Mouse (Mus musculus) T-cell, adult 2 months (primary cell): ENCODE measurements around the gene Ifi203.
"Not testable (repeated sequence)": the region's sequence is repeated elsewhere in the genome, so short reads cannot be mapped to it uniquely, and the experiment has no call there.

Experiments
- DNase-seq: peaks from one replicate; pipeline ENCODE4 v3.0.0; 2022; ENCODE audit warnings: low spot score

The Ifi203 gene

DNA sequence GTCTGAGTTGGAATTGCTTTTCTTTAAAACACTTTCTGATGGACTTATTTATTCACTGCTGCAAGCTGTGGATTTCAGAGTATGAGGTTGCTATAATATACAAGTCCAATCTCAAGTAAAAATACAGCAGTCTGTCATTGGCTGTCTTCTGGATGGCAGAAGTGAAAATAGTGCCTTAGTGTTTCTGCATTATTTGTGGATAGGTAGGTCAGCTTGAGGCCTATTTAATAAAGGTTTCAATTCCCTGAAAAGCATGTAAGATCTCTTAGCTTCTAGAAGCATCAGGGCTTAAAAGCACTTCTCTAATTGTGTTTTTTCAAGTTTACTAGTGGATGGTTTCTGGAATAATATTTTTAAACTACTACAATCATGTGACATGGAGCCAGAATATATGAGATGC is 52.7 kb downstream of the Ifi203 start:
- not testable (repeated sequence) for DNase-seq

DNA sequence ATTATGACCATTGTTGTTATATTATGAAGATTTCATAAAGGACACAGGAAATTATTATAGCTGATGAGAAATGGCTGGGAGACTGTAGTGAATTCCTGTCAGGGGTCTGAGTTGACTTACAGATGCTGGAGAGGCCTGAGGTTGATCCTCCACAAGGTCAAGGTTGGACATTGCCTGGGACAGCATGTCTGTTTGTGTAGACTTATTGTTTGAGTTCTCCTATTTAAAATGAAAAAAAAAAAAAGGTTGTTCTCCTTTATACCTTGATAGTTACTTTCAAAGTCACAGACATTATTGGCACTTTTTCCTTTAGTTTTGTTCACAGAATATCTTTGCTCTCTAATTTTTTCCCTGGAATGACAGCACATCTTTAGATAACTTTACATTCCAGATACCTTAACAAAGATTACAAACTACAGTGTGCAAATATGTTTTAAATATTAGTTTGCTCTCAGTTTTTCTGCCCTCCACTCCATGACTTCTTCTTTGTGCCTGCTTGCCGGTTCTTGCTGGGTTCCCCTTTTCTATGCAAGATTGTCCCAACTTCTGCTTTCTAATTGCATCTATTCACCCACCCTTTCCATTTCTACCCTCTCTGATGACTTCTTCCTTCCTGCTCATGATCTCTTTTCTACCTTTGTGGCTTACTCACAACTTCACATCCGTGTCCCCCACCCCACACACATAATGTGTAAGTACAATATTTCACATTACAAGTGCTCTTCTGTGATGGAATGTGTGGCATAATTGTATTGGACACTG is 55.3 kb downstream of the Ifi203 start:
- DNase-seq: not testable (repeated sequence)

DNA sequence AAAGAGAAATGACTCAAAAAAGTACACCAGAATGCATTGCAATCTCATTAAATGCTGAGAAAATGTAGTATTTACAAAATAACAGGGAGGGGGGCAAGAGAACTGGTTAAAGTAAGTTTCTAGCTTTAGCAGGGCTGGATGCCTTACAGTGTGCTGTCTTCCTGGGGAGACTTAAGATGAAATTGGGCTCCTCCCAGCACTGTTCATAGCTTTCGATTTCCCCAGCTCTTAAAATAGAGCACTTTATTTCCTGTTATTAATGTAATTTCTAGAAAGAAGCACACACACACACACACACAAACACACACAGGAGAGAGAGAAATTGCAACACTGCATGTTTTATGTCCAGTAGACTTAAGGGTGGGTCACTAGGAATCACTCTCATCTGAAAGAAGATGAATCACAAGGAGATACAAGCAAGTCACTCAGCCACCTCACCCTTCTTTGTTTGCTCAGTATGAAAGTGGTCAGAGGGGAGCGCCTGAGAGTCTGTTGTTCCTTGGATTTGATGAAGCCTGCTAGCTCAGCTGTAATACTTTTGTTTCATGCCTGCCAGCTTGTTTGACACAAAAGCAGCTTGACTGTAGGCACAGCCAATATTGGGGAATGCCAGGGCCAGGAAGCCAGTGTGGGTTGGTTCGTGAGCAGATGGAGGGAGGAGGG is 62.3 kb downstream of the Ifi203 start:
- DNase-seq: peak; percentile 14

DNA sequence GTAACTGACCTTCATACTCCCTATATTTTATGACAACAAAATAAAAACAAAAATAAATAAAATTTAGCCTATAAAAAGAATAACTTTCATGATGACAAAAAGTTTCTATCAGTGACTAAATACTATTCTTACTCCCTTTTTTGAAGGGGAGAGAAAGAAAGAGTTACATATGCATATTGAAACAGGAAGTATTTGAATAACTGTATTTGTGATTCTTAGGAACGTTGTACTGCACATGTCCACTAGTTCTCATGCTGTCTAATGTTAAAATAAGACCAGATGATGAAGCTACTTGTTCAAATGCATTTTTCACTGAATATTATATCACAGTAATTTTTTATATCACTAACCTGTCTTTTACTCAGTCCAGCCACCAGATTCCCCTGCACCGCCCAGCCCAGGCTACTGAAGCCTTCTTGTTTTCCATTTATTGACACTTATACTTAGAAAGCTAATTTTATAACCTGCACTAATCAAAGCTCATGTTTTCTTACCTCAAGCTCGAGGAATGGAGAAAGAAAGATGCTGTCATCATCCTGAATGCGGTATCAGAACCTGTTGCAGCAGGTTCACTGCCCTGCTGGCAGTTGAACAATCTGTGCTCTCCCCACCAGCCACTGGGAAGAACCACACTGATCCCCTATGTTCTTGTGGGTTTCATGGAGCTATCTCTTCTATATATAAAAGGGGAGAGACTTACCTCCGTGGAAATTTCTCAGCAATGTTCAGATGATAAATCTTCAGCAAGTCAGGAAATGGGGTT is 63.1 kb downstream of the Ifi203 start:
- DNase-seq: peak; percentile 13

DNA sequence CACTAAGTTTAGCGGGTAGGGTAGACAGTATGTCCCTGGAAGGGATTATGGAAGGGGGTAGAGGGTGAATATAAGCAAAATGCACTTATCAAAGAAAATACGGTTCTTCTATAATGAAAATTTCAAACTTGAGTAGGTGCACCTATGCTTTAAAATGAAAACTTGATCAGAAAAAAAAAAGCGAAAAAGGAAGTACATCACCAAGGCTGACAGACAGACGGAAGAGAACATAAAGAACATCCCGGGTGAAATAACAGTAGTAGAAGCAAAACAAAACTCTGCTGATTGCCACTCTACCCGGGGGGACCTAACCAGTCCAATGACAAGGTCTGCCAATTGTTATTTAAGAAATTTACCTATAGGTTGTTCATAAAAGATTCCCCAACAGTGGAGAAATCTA is 64.2 kb downstream of the Ifi203 start:
- peak; percentile 7 for DNase-seq

DNA sequence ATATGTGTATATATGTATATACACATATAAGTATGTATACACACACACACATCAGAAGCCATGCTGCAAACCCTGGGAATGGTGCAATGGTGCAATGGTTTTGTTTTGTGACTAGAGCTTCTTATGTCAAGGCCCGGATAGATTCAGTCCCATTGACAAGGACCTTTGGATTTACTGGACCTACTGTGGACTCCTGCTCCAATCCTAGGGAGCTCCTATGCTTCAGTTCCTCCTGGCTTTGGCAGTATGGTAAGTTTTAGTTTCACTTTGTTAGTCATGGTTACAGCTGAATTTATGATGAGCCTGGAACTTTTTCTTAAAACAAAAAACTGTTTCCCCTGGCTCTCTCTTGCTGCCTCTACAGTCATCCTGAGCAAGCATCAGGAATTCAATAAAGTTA is 65.3 kb downstream of the Ifi203 start:
- not testable (repeated sequence) for DNase-seq
